Mouse (Mus musculus): Measurements from ENCODE around the gene Itga8. TPM values are rescaled to one million over a fixed set of nuclear protein-coding genes. Genes with fewer than 3 reads are reported as not detected.

Itga8 gene
- total RNA-seq, 2 experiments from 2014 or later = not detected

GRCm38 (mm10) chr2:12108306-12108705, 193.4 kb downstream of the Itga8 start:
- no peak for ATAC-seq (replicated peaks; ENCODE audit: low FRiP score, poor library complexity, severe bottlenecking)

GRCm38 (mm10) chr2:12107265-12107664, 194.5 kb downstream of the Itga8 start:
- ATAC-seq (replicated peaks; ENCODE audit: low FRiP score, poor library complexity, severe bottlenecking) = no peak

DNA sequence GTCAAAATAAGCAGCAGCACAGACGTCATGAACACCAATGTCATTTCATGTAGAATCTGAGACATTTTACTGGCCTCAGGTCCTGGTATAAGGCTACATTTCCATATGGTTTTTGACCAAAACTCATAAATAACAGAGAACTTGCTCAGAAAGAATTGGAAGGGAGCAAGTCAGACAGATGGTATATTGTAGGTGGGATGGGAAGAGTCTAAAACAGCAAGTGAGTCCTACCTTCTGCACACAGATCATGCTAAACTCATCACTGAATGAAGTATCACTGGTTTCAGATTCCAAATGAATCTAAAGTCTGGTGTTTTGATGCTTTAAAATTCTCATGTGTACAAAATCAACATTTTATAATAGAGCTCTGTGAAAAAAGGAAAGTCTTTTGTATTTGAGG, 198.5 kb downstream of the Itga8 start:
- ATAC-seq (replicated peaks; ENCODE audit: low FRiP score, poor library complexity, severe bottlenecking) = no peak

- no peak for ATAC-seq (replicated peaks; ENCODE audit: low FRiP score, poor library complexity, severe bottlenecking)
Observed at GRCm38 (mm10) chr2:12092203-12092984, 209.3 kb downstream of the Itga8 start.

GRCm38 (mm10) chr2:12090993-12091392, 210.7 kb downstream of the Itga8 start:
- no peak for ATAC-seq (replicated peaks; ENCODE audit: low FRiP score, poor library complexity, severe bottlenecking)

DNA sequence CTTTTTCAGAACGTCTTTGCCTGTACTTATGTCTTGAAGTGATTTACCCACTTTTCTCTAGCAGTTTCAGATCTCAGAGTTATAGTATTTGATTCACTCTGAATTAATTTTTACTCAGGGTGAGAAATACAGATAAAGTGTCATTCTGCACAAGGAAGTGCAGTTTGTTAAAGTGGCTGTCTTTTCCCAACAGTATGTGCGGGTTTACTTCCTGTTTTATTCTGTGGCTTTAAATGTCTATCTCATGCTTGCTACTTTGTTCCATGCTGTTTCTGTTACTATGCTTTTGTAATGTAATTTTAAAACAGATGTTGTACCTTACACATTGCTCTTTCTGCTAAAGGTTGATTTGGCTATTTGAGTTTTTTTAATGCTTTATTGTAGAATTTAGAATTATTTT, 216.2 kb downstream of the Itga8 start:
- no peak for ATAC-seq (replicated peaks; ENCODE audit: low FRiP score, poor library complexity, severe bottlenecking)

GRCm38 (mm10) chr2:12084341-12084740, 217.4 kb downstream of the Itga8 start:
- ATAC-seq (replicated peaks; ENCODE audit: low FRiP score, poor library complexity, severe bottlenecking) = no peak

GRCm38 (mm10) chr2:12077266-12077891, 224.3 kb downstream of the Itga8 start:
- no peak for ATAC-seq (replicated peaks; ENCODE audit: low FRiP score, poor library complexity, severe bottlenecking)

- no peak for ATAC-seq (replicated peaks; ENCODE audit: low FRiP score, poor library complexity, severe bottlenecking)
Observed at GRCm38 (mm10) chr2:12065669-12066399, 235.9 kb downstream of the Itga8 start.

DNA sequence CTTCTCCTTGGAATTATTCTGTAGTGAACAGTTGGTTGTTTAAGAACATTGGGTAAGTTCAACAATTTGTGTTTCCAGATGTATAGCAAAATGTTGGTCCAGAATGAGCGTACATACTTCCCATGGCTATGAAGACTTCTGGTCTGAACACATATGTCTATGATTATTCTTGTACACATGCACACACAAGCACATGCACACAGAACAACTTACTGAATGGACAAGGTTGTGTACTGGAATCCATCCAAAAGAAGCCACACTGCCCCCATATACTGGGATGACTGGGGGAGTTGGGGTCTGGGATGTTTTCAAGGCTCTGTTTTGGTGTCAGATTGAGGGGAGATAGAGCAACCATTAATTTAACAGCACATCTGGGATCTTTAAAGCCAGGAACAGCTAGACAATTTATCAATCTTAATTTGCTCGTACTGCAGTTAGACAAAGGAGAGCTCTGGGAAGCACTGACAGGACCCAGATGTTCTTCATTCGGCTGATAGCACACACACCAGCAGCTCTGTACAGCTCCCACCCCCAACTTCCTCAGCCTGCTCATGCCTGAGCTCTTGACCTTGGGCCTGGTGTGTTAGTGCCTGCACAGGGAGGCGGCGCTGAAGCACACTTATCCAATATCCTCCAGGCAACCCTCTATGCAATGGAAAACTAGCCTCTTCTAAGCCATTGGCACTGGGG, 241.5 kb downstream of the Itga8 start:
- ATAC-seq (replicated peaks; ENCODE audit: low FRiP score, poor library complexity, severe bottlenecking) = no peak

Other genes with a start within 250 kb of the Itga8 start
- 27.4 and 28.1 TPM in 2 replicates for gene Mindy3, start 117.5 kb upstream of the Itga8 start, total RNA-seq (2015; ENCODE audit: low replicate concordance)
- 12.8 and 17.7 TPM in 2 replicates for gene Mindy3, start 117.5 kb upstream of the Itga8 start, total RNA-seq (2017; ENCODE audit: low replicate concordance)

All from erythroid progenitor cell, adult 5-6 weeks (primary cell).